Mouse (Mus musculus): Measurements from ENCODE around the gene Raet1e.
"Not testable (repeated sequence)": the region's sequence is repeated elsewhere in the genome, so short reads cannot be mapped to it uniquely, and the experiment has no call there.

Gene Raet1e

GRCm38 (mm10) chr10:22158310-22158999 lies at the start of gene Raet1e, which contains the start of gene H60b:
Gene Raet1e, plus strand, starts transcription at chr10:22158569.
Gene H60b, plus strand, starts transcription at chr10:22158586.
- DNase-seq: not testable (repeated sequence)

- no peak for DNase-seq
These were observed 17.6 kb upstream of the Raet1e start for GRCm38 (mm10) chr10:22140665-22141280.

GRCm38 (mm10) chr10:22142194-22142593 lies 16.2 kb upstream of the Raet1e start:
- DNase-seq: not testable (repeated sequence)

GRCm38 (mm10) chr10:22142926-22143325 lies 15.4 kb upstream of the Raet1e start:
- no peak for DNase-seq

- DNase-seq: peak; percentile 53 to 62
These were observed 9.8 kb upstream of the Raet1e start for GRCm38 (mm10) chr10:22148441-22149072.

GRCm38 (mm10) chr10:22149073-22149690 lies 9.2 kb upstream of the Raet1e start, which contains the start of gene E030030I06Rik:
Gene E030030I06Rik, minus strand, starts transcription at chr10:22149270.
- DNase-seq: no peak

GRCm38 (mm10) chr10:22149691-22150465 lies 8.5 kb upstream of the Raet1e start:
- no peak for DNase-seq

- no peak for DNase-seq
These were observed 7.8 kb upstream of the Raet1e start for GRCm38 (mm10) chr10:22150593-22150992.

GRCm38 (mm10) chr10:22151056-22151862 lies 7.1 kb upstream of the Raet1e start:
- DNase-seq: not testable (repeated sequence)

GRCm38 (mm10) chr10:22151863-22152640 lies 6.3 kb upstream of the Raet1e start:
- DNase-seq: not testable (repeated sequence)

GRCm38 (mm10) chr10:22153147-22153690 lies 5.2 kb upstream of the Raet1e start:
- DNase-seq: not testable (repeated sequence)

- not testable (repeated sequence) for DNase-seq
These were observed 4.2 kb upstream of the Raet1e start for GRCm38 (mm10) chr10:22154127-22154526.

- DNase-seq: no peak
These were observed 3.2 kb upstream of the Raet1e start for GRCm38 (mm10) chr10:22154871-22155799.

GRCm38 (mm10) chr10:22159131-22159561 lies 777 bp downstream of the Raet1e start:
- DNase-seq: no peak

GRCm38 (mm10) chr10:22159581-22160140 lies 1.3 kb downstream of the Raet1e start:
- DNase-seq: no peak

- not testable (repeated sequence) for DNase-seq
These were observed 4.9 kb downstream of the Raet1e start for GRCm38 (mm10) chr10:22163279-22163678.

GRCm38 (mm10) chr10:22163705-22164583 lies 5.6 kb downstream of the Raet1e start:
- DNase-seq: peak; percentile 29 to 31

Measured in thymus, adult 18-20 months (tissue).